Mouse (Mus musculus) erythroblast, adult 5-6 weeks (primary cell): ENCODE data around the gene Fthl17c. TPM values are rescaled to one million over a fixed set of nuclear protein-coding genes. Genes with fewer than 3 reads are reported as not detected.
"Not testable (repeated sequence)": the region's sequence is repeated elsewhere in the genome, so short reads cannot be mapped to it uniquely, and the experiment has no call there.

Source experiments
- ATAC-seq: replicated peaks from 2 replicates; pipeline ENCODE4 v1.8.0; 2016; ENCODE audit warnings: moderate number of reproducible peaks, mild to moderate bottlenecking, moderate TSS enrichment, inconsistent platforms; ENCODE audit not compliant: poor library complexity, low FRiP score, severe bottlenecking
- total RNA-seq, 2 experiments: library from RNA; stranded (forward) in 1 of 2; stranded (reverse) in 1 of 2; fragments of 150-400 nt in 1 of 2; fragments of 200-764, 138-1000 nt in 1 of 2; gene quantifications; 2 replicates each; pipeline versions ENCODE4 v1.2.3 to v1.2.4; 2015 to 2017; ENCODE audit warnings: low replicate concordance in 2 of 2

The Fthl17c gene
- total RNA-seq (2015; ENCODE audit: low replicate concordance) (not detected in 2 replicates), total RNA-seq (2017; ENCODE audit: low replicate concordance) (not detected in 2 replicates)

DNA sequence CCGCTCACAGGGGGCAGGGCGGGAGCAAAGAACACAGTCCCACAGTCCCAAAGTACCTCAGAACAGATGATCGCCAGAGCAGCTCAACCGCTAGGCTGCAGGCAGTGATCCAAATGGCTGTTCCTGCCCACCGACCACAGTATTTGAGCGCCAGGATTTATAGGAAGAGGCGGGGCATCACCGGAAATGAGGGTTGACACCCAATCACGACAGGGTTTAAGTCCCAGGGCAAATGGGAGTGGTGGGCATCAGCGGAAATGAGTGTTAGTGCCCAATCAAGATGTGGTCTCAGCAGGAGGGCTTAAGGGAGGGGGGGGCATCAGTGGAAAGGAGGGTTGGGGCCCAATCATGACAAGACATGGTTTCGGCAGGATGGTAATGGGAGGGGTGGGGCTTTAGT, at the start of gene Fthl17c:
Fthl17c (minus strand) TSS at position 101 of the 400 bp plus-strand sequence.
- ATAC-seq: not testable (repeated sequence)

DNA sequence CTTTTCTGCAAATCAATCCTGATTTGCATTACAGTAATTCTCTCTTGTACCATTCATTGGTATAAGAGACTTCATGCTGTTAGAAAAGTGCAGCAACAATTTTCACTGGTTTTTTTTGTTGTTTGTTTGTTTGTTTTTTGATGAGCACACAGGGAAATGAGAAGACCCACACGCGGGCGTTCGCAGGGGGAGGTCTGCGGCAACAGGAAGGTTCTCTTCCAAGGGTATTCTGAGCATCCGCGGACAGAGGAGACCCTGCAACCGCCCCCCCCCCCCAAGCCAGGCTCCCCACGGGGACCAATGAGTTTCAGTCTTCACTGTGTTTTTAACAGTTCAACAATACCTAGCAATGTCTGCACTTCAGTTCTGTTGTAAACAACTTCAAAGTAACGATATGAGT, 43.1 kb upstream of the Fthl17c start:
- no peak for ATAC-seq

DNA sequence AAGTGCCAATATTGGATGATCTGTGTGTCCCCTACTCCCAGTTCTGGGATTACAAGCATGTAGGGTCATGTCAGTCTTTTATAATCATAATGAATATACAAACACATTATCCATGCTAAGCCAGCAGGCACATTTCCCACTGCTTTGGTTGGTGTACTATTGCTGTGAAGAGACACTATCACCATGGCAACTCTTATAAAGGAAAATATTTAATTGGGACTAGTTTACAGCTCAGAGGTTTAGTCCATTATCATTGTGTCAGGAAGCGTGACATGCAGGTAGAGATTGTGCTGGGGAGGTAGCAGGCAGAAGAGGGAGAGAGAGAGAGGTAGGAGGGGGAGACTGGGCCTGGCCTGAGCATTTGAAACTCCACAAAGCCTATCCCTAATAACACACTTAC, 39.7 kb upstream of the Fthl17c start:
- ATAC-seq: no peak

DNA sequence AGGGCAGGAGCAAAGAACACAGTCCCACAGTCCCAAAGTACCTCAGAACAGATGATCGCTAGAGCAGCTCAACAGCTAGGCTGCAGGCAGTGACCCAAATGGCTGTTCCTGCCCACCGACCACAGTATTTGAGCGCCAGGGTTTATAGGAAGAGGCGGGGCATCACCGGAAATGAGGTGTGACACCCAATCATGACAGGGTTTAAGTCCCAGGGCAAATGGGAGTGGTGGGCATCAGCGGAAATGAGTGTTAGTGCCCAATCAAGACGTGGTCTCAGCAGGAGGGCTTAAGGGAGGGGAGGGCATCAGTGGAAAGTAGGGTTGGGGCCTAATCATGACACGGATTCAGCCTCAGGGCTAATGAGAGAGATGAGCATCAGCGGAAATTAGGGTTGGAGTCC, 10.3 kb upstream of the Fthl17c start, which contains the start of gene Fthl17d:
Fthl17d (minus strand) TSS at position 101 of the 400 bp plus-strand sequence.
- not testable (repeated sequence) for ATAC-seq

DNA sequence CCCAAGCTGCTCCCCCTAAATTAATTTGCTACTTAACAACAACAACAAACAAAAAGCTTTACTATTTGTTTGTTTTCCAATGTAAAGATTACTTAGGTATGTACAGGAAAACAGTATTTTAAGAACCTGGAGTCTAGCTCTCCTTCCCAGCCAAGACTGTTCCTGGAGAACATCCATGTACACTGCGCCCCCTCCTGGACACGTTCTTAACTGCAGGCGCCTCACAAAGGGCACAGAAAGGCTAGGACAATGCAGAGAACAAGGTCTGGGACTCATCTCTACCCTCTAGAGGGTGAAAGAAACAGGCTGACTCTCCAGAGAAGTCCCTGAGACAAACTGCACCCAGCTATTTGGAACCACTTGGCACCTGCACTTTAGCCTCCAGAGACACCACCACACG, 11.7 kb downstream of the Fthl17c start:
- ATAC-seq: not testable (repeated sequence)

DNA sequence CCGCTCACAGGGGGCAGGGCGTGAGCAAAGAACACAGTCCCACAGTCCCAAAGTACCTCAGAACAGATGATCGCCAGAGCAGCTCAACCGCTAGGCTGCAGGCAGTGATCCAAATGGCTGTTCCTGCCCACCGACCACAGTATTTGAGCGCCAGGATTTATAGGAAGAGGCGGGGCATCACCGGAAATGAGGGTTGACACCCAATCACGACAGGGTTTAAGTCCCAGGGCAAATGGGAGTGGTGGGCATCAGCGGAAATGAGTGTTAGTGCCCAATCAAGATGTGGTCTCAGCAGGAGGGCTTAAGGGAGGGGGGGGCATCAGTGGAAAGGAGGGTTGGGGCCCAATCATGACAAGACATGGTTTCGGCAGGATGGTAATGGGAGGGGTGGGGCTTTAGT, 13.5 kb downstream of the Fthl17c start, which contains the start of gene Fthl17b:
Fthl17b (minus strand) TSS at position 101 of the 400 bp plus-strand sequence.
- not testable (repeated sequence) for ATAC-seq

DNA sequence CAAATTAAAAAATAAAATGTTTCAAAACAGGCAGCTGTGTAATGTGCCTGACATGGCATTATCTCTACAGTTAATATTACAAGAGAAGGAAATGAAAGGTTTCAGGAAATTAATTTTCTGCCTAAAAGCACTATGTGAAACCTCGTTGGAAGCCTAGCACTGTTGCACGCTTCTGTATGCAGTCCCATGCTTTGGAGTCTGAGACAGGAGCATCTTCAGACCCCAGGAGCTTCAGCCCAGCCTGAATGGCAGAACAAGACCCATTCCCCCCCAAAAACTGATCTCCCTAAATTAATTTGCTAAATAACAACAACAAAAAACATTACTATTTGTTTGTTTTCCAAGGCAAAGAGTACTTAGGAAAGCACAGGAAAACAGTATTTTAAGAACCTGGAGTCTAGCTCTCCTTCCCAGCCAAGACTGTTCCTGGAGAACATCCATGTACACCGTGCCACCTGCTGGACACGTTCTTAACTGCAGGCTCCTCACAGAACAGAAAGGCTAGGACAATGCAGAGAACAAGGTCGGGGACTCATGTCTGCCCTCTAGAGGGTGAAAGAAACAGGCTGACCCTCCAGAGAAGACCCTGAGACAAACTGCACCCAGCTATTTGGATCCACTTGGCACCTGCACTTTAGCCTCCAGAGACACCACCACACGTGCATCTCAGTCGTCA, 28.1 kb downstream of the Fthl17c start:
- ATAC-seq: not testable (repeated sequence)

DNA sequence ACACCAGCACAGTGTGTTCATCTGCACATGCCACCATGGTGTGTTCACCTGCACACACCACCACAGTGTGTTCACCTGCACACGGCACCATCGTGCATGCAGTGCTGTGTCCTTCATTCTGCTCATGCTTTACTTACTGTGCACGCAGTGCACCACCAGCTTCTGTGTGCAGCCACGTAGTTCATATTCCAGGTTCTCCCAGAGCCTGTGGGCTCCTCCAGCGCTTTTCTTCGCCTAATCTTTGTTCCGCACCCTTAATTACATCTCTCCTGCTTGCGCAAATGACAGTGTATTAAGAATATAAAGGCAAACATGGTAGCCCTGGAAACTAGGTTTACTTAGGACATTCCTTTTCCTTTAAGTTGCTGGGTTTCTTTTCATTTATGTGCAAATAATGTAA, 32.3 kb downstream of the Fthl17c start:
- no peak for ATAC-seq

DNA sequence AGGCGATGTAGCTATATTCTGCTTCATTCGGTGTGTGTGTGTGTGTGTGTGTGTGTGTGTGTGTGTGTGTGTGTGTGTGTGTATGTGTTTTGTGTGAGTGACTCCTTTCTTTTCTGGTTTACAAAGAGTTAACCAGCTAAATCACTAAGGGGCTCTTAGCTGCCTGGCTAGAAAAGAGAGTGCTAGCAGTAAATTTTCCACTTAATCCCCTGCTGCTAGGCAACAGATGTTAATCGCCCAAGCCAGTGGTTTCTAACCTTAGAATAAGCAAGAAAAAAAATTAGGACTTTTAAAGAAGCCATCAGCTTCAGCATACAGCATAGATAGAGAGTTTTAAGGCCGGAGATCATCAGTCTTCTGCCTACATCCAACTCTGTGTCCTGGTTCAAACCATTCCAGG, 49.1 kb downstream of the Fthl17c start:
- ATAC-seq: no peak

Other genes with a start within 250 kb of the Fthl17c start
- gene Ssx9, start 228.1 kb downstream of the Fthl17c start, total RNA-seq (2015; ENCODE audit: low replicate concordance): not detected in 2 replicates
- gene Ssx9, start 228.1 kb downstream of the Fthl17c start, total RNA-seq (2017; ENCODE audit: low replicate concordance): not detected in 2 replicates
- not detected in 2 replicates for gene Ssxb5, start 172.9 kb downstream of the Fthl17c start, total RNA-seq (2015; ENCODE audit: low replicate concordance)
- not detected in 2 replicates for gene Ssxb5, start 172.9 kb downstream of the Fthl17c start, total RNA-seq (2017; ENCODE audit: low replicate concordance)
- not detected in 2 replicates for gene Gm6592, start 132.6 kb downstream of the Fthl17c start, total RNA-seq (2015; ENCODE audit: low replicate concordance)
- not detected in 2 replicates for gene Gm6592, start 132.6 kb downstream of the Fthl17c start, total RNA-seq (2017; ENCODE audit: low replicate concordance)
- gene Gm5751, start 102.3 kb downstream of the Fthl17c start, total RNA-seq (2015; ENCODE audit: low replicate concordance): not detected in 2 replicates
- not detected in 2 replicates for gene Gm5751, start 102.3 kb downstream of the Fthl17c start, total RNA-seq (2017; ENCODE audit: low replicate concordance)
- not detected in 2 replicates for gene B630019K06Rik, start 84.2 kb downstream of the Fthl17c start, total RNA-seq (2015; ENCODE audit: low replicate concordance)
- not detected in 2 replicates for gene B630019K06Rik, start 84.2 kb downstream of the Fthl17c start, total RNA-seq (2017; ENCODE audit: low replicate concordance)
- gene Fthl17b, start 13.6 kb downstream of the Fthl17c start, total RNA-seq (2015; ENCODE audit: low replicate concordance): not detected in 2 replicates
- not detected in 2 replicates for gene Fthl17b, start 13.6 kb downstream of the Fthl17c start, total RNA-seq (2017; ENCODE audit: low replicate concordance)
- gene Fthl17d, start 10.2 kb upstream of the Fthl17c start, total RNA-seq (2015; ENCODE audit: low replicate concordance): not detected in 2 replicates
- not detected in 2 replicates for gene Fthl17d, start 10.2 kb upstream of the Fthl17c start, total RNA-seq (2017; ENCODE audit: low replicate concordance)
- gene Fthl17e, start 56.9 kb upstream of the Fthl17c start, total RNA-seq (2015; ENCODE audit: low replicate concordance): not detected in 2 replicates
- not detected in 2 replicates for gene Fthl17e, start 56.9 kb upstream of the Fthl17c start, total RNA-seq (2017; ENCODE audit: low replicate concordance)
- not detected in 2 replicates for gene Fthl17f, start 86.5 kb upstream of the Fthl17c start, total RNA-seq (2015; ENCODE audit: low replicate concordance)
- gene Fthl17f, start 86.5 kb upstream of the Fthl17c start, total RNA-seq (2017; ENCODE audit: low replicate concordance): not detected in 2 replicates
- gene 4930402K13Rik, start 128.0 kb upstream of the Fthl17c start, total RNA-seq (2015; ENCODE audit: low replicate concordance): not detected in 2 replicates
- gene 4930402K13Rik, start 128.0 kb upstream of the Fthl17c start, total RNA-seq (2017; ENCODE audit: low replicate concordance): not detected in 2 replicates
- gene Lancl3, start 223.3 kb upstream of the Fthl17c start, total RNA-seq (2015; ENCODE audit: low replicate concordance): not detected in 2 replicates
- gene Lancl3, start 223.3 kb upstream of the Fthl17c start, total RNA-seq (2017; ENCODE audit: low replicate concordance): 0.60 and 0.70 TPM in 2 replicates